Mouse (Mus musculus) spleen, postnatal 36 days (tissue): ENCODE measurements at regions not wholly inside any gene's neighbourhood (a gene's known extent, or its start where the extent isn't known, plus 50 kb on each side); places are given as distances from the start of the nearest gene placed in this dataset.

Experiments
- DNase-seq, 2 experiments: peaks; one replicate each; pipeline ENCODE4 v3.0.0; 2022; ENCODE audit warnings: low spot score in 2 of 2, mixed read lengths in 1 of 2

- no peak for DNase-seq
Measured at GRCm38 (mm10) chr9:120721451-120722123, 150.3 kb downstream of the Rpl14 start.

- DNase-seq = no peak
Measured at GRCm38 (mm10) chr9:120723026-120723425, 151.8 kb downstream of the Rpl14 start.

GRCm38 (mm10) chr9:120731952-120732622 lies 160.8 kb downstream of the Rpl14 start:
- no peak for DNase-seq

GRCm38 (mm10) chr9:120732650-120733293 lies 161.5 kb downstream of the Rpl14 start:
- DNase-seq = no peak

GRCm38 (mm10) chr9:120733681-120734465 lies 162.6 kb downstream of the Rpl14 start:
- no peak for DNase-seq

GRCm38 (mm10) chr9:120735217-120735616 lies 164.0 kb downstream of the Rpl14 start:
- no peak for DNase-seq

GRCm38 (mm10) chr9:120737956-120738355 lies 166.7 kb downstream of the Rpl14 start:
- no peak for DNase-seq

GRCm38 (mm10) chr9:120739199-120739952 lies 168.1 kb downstream of the Rpl14 start:
- no peak for DNase-seq

GRCm38 (mm10) chr9:120739953-120740524 lies 168.8 kb downstream of the Rpl14 start:
- no peak for DNase-seq

GRCm38 (mm10) chr9:120741521-120741920 lies 170.3 kb downstream of the Rpl14 start:
- DNase-seq = no peak

GRCm38 (mm10) chr9:120743455-120743854 lies 172.2 kb downstream of the Rpl14 start:
- DNase-seq = no peak

- DNase-seq = no peak
Measured at GRCm38 (mm10) chr9:120745674-120746073, 174.4 kb downstream of the Rpl14 start.

- no peak for DNase-seq
Measured at GRCm38 (mm10) chr9:120750820-120751219, 178.2 kb upstream of the Ctnnb1 start.

- DNase-seq = no peak
Measured at GRCm38 (mm10) chr9:120751686-120752484, 177.1 kb upstream of the Ctnnb1 start.

GRCm38 (mm10) chr9:120754151-120754550 lies 174.9 kb upstream of the Ctnnb1 start:
- no peak for DNase-seq

GRCm38 (mm10) chr9:120755486-120755885 lies 173.5 kb upstream of the Ctnnb1 start:
- DNase-seq = no peak

- no peak for DNase-seq
Measured at GRCm38 (mm10) chr9:120758003-120758402, 171.0 kb upstream of the Ctnnb1 start.

GRCm38 (mm10) chr9:120758632-120759031 lies 170.4 kb upstream of the Ctnnb1 start:
- no peak for DNase-seq

GRCm38 (mm10) chr9:120759771-120760170 lies 169.2 kb upstream of the Ctnnb1 start:
- DNase-seq = no peak

- no peak for DNase-seq
Measured at GRCm38 (mm10) chr9:120763802-120764201, 165.2 kb upstream of the Ctnnb1 start.
